Mouse (Mus musculus) small intestine, adult 2 months (tissue): ENCODE results near the gene Slc25a15.

Experiments used
- CTCF ChIP-seq: fragments of 200-500 bp; IDR thresholded peaks from 2 replicates; pipeline ENCODE4 v1.5.1; 2012; ENCODE audit warnings: low read depth, mild to moderate bottlenecking, control low read depth, inconsistent platforms, low read length, moderate library complexity, mixed read lengths; ENCODE audit not compliant: insufficient replicate concordance, insufficient read length; ENCODE audit errors: extremely low read depth
- POLR2A ChIP-seq: fragments of 200-500 bp; IDR thresholded peaks from 2 replicates; pipeline ENCODE4 v1.6.1; 2012; ENCODE audit warnings: low read depth, mild to moderate bottlenecking, control low read depth, inconsistent platforms, low read length, moderate library complexity

GRCm38 (mm10) chr8:22411971-22412370 is 13.6 kb upstream of the Slc25a15 start:
- TF ChIP-seq POLR2A (no peak), CTCF (no peak)
